Mouse (Mus musculus) spleen, adult 2 months (tissue): Measurements from ENCODE around the gene Tapbpl.

Experiments used
- CTCF ChIP-seq: fragments of 200-500 bp; IDR thresholded peaks from 2 replicates; pipeline ENCODE4 v1.5.1; 2011; ENCODE audit warnings: mild to moderate bottlenecking, inconsistent platforms; ENCODE audit not compliant: insufficient read depth, insufficient read length, insufficient replicate concordance; ENCODE audit errors: extremely low read depth
- POLR2A ChIP-seq: fragments of 200-500 bp; IDR thresholded peaks from 2 replicates; pipeline ENCODE4 v1.6.1; 2011; ENCODE audit warnings: low read depth, low read length, inconsistent platforms

GRCm38 (mm10) chr6:125266091-125266490, 34.4 kb upstream of the Tapbpl start:
- TF ChIP-seq CTCF (no peak), POLR2A (no peak)
